Mouse (Mus musculus): Measurements from ENCODE around the gene Dydc2. TPM values are rescaled to one million over a fixed set of nuclear protein-coding genes. Genes with fewer than 3 reads are reported as not detected.

Gene Dydc2
- polyA plus RNA-seq, 1 experiment from 2014 or later: 1.5 TPM

DNA sequence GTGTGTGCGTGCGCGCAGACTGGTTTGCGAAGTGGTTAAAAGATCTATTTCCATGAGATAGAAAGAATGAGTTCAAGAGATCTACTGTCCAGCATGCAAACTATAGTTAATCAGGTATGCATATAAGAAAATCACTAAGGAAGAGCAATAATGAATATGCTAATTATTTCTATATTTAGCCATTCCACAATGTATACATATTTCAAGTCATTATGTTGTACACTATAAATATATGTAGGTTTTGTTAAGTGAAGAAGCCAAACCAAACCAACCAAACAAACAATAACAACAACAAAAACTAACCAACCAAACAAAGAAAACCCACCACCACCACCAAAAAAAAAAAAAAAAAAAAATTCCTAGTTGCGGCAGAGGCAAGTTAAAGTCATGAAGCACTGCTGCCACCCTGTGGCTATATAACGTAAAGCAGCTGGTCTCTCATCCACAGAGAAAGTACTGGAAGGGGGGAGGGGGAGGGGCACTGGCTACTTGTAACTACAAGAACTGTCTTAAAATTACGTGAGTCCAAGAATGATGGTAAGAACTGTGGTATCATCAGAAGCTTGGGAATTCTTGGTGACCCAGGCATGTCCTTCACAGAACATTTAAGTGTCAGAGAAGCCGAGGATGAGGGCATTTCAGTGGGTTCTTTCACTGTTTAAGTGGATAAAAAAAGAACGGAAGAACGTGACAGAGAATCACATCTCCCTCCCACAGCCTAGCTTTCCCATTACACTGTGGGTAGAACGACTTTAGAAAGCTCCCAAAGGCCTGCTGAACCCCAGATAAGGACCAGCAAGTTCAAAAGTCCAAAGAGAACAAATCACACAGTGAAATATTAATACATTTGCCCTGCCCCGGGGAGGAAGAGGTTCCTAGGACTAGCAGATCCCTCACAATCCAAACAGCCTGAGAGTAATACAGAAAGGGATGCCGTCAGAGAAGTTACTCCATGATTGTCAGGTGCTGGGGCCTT is 35.6 kb downstream of the Dydc2 start:
- H3K27ac ChIP-seq (replicated peaks): no peak overlapping the region
- no peak overlapping the region for H3K4me3 ChIP-seq (replicated peaks)
- ATAC-seq (ENCODE audit: insufficient number of reproducible peaks, low FRiP score, low TSS enrichment, low read depth): no peak

DNA sequence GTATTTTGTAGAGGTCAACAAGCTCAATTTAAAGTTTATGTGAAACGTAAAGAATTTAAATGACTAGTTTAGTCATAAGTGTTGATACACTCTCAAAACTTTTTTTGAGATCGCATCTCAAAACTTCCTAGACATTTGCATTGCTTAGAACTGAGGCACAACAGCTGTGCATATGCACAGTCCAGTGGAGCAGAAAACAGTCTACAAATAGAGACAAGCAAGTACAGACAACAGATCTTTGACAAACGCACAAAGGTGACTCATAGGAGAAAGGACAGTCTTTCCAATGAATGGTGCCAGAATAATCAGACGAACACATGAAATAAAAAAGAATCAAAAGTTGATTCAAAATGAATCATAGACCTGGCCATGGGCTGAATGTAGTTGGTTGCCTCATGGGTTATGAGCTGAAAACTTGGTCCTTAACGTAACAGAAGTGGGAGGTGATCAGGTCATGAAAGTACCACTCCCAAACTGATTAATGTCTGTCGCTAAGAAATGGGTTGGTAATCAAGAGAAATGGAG is 38.0 kb downstream of the Dydc2 start:
- Histone ChIP-seq H3K4me1 (no peaks in the 10 kb centered on the region), H3K9me3 (replicated peaks) (no peaks in the 10 kb centered on the region), H3K27me3 (no peaks in the 10 kb centered on the region), H3K27ac (replicated peaks) (no peak overlapping the region), H3K9ac (no peak overlapping the region), H3K4me3 (replicated peaks) (no peak overlapping the region), H3K4me2 (replicated peaks) (no peak overlapping the region), H3K36me3 (no peaks in the 10 kb centered on the region)
- 89% methylated on average over 6 of the region's 6 CpGs for WGBS
- ATAC-seq (ENCODE audit: insufficient number of reproducible peaks, low FRiP score, low TSS enrichment, low read depth): no peak

More for the DNA sequence above, 35.6 kb downstream of the Dydc2 start:
- no peak overlapping the region for H3K9ac ChIP-seq
- H3K4me1 ChIP-seq: no peaks in the 10 kb centered on the region
- H3K4me2 ChIP-seq (replicated peaks): no peak overlapping the region
- 57% methylated on average over 13 of the region's 13 CpGs for WGBS
- H3K36me3 ChIP-seq: no peaks in the 10 kb centered on the region
- H3K9me3 ChIP-seq (replicated peaks): no peaks in the 10 kb centered on the region
- H3K27me3 ChIP-seq: no peaks in the 10 kb centered on the region

DNA sequence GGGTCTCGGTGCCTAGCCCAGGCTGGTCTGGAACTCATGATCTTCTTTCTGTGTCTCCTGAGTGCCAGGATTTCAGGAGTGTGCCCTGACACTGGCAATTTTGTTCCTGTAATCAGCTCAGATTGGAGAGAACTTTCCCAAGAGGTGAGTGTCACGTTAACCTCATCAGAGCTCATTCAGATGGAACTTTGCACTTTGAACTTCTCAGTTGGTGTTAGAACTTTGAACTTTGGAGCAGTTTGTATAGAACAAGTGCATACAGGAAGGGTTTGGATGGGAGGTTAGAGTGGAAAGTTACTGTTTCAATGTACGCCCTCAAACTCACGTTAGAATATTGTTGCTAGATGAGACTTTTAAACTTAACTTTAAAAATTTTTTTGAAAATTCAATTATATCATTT is 39.7 kb downstream of the Dydc2 start:
- H3K27me3 ChIP-seq: no peaks in the 10 kb centered on the region
- no peak overlapping the region for H3K4me3 ChIP-seq (replicated peaks)
- H3K4me1 ChIP-seq: no peaks in the 10 kb centered on the region
- 72% methylated on average over 4 of the region's 4 CpGs for WGBS
- no peak overlapping the region for H3K4me2 ChIP-seq (replicated peaks)
- no peak overlapping the region for H3K27ac ChIP-seq (replicated peaks)
- no peaks in the 10 kb centered on the region for H3K9me3 ChIP-seq (replicated peaks)
- no peak for ATAC-seq (ENCODE audit: insufficient number of reproducible peaks, low FRiP score, low TSS enrichment, low read depth)
- H3K36me3 ChIP-seq: no peaks in the 10 kb centered on the region
- H3K9ac ChIP-seq: no peak overlapping the region

DNA sequence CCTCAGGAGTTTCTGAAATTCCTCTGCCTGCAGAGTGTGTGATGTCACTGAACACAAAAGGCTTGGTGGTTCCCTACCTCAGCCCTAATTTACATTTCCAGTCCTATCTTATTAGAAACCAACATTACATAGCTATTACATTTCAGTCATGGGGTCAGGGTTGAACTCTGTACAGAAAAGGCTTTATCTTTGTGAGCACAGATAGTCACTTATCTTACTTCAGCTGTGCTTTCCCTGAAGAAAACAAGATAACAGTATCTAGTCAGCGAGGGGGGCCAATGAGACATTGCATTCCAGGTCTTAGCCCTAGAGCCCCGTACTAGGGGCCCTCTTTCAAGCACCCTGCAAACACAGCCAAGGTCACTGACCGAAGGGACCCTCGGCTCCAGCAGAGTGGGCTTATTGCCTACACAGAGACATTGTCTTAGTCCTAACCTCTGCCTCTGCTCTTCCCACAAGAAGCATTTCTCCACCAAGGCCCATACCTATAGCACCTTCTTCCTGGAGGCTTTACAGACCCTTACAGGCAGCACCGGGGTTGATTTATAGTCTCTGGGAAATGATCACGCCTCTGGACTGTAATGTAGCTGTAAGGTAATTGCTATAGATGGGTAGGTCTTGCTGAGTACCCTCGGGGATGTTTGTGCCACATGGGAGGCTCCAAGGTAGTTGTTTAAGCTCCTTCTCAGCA is 43.3 kb downstream of the Dydc2 start:
- H3K9ac ChIP-seq: no peak overlapping the region
- H3K4me1 ChIP-seq: no peaks in the 10 kb centered on the region
- ATAC-seq (ENCODE audit: insufficient number of reproducible peaks, low FRiP score, low TSS enrichment, low read depth): no peak
- H3K4me3 ChIP-seq (replicated peaks): no peak overlapping the region
- WGBS: 77% methylated on average over 7 of the region's 7 CpGs
- H3K27ac ChIP-seq (replicated peaks): no peak overlapping the region
- no peak overlapping the region for H3K4me2 ChIP-seq (replicated peaks)
- no peaks in the 10 kb centered on the region for H3K36me3 ChIP-seq
- H3K9me3 ChIP-seq (replicated peaks): no peaks in the 10 kb centered on the region
- no peaks in the 10 kb centered on the region for H3K27me3 ChIP-seq

DNA sequence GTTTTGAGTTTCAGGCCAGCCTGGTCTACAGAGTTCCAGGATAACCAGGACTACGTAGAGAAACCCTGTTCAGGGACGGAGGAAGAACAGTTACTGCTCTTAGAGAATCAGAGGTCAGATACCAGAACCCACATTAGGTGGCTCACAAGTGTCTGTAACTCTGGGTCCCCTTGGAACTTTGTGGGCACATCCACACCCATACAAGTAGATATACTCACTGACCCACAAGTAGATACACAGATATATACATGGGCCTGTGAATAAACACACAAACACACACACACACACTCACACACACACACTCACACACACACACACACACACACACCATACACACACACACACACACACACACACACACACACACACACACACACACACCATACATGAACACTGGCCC is 43.9 kb downstream of the Dydc2 start:
- no peaks in the 10 kb centered on the region for H3K9me3 ChIP-seq (replicated peaks)
- no peaks in the 10 kb centered on the region for H3K36me3 ChIP-seq
- H3K27ac ChIP-seq (replicated peaks): no peak overlapping the region
- H3K4me3 ChIP-seq (replicated peaks): no peak overlapping the region
- no peak for ATAC-seq (ENCODE audit: insufficient number of reproducible peaks, low FRiP score, low TSS enrichment, low read depth)
- no peak overlapping the region for H3K4me2 ChIP-seq (replicated peaks)
- H3K9ac ChIP-seq: no peak overlapping the region
- WGBS: 81% methylated on average over 2 of the region's 2 CpGs
- H3K27me3 ChIP-seq: no peaks in the 10 kb centered on the region
- H3K4me1 ChIP-seq: no peaks in the 10 kb centered on the region

DNA sequence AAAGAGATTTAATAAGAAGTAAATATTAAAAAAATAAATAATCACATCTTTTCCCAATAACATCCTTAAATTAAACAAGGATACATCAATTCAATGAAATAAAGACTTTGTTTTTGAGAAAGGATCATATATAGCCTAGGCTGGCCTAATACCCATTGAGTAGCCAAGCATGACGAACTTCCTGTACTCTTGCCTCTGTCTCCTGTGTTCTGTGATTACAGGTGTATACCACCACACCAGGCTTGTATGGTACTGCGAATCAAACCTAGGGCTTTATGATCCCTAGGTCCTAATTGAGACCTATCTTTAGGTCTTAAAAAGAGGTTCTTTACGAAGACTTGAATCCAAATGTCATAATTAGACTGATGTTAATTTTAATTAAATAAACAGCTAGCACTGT is 47.8 kb downstream of the Dydc2 start:
- ATAC-seq (ENCODE audit: insufficient number of reproducible peaks, low FRiP score, low TSS enrichment, low read depth): no peak
- 89% methylated on average over 3 of the region's 3 CpGs for WGBS
- H3K27me3 ChIP-seq: no peaks in the 10 kb centered on the region
- no peak overlapping the region for H3K9ac ChIP-seq
- H3K4me2 ChIP-seq (replicated peaks): no peak overlapping the region
- H3K4me3 ChIP-seq (replicated peaks): no peak overlapping the region
- H3K27ac ChIP-seq (replicated peaks): no peak overlapping the region
- no peaks in the 10 kb centered on the region for H3K9me3 ChIP-seq (replicated peaks)
- no peaks in the 10 kb centered on the region for H3K36me3 ChIP-seq
- no peaks in the 10 kb centered on the region for H3K4me1 ChIP-seq

DNA sequence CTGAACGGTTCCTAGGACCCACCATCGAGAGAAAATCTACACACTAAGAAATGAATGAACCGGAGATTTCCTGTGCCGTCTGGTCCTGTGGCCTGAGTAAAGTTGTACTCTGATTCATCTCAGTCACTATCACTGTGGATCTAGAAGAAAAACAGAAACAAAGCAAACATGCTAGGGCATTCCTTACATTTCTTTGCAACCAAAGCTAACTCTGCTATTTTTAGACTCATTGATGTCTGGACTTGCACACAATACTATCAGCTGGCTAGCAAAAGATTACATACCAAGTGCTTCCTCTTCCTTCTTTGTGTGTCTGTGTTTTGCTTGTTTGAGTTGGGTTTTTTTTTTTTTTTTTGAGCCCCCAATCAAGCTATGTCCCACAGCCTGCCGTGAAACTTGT is 51.5 kb downstream of the Dydc2 start:
- Histone ChIP-seq H3K4me1 (peaks cover 5% of the 10 kb centered on the region; the same call in 1 of the 2 replicates), H3K9ac (no peak overlapping the region), H3K4me2 (replicated peaks) (no peak overlapping the region), H3K9me3 (replicated peaks) (no peaks in the 10 kb centered on the region), H3K4me3 (replicated peaks) (no peak overlapping the region), H3K36me3 (no peaks in the 10 kb centered on the region), H3K27ac (replicated peaks) (no peak overlapping the region), H3K27me3 (no peaks in the 10 kb centered on the region)
- no peak for ATAC-seq (ENCODE audit: insufficient number of reproducible peaks, low FRiP score, low TSS enrichment, low read depth)
- 49% methylated on average over 5 of the region's 5 CpGs for WGBS

DNA sequence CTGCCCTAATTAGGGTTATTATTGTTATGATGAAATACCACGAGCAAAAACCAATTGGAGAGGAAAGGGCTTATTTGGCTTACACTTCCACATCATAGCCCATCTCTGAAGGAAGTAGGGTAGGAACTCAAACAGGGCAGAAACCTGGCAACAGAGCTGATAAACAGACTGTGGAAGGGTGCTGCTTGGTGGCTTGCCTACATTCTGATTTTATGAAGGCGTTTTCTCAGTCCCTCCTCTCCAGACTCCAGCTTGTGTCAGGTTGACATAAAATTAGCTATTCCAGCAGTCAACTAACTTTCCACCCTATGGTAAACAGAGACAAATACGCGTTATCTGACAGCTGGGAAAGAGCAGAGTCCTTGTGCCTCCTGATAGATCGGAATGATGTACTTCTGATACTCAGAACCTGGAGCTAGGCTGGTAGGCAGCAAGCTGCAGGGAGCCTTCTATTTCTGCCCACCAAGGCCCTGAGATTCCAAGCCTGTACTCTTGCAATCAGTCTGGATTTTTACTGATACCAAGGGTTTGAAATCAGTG is 54.2 kb downstream of the Dydc2 start:
- Histone ChIP-seq H3K4me2 (replicated peaks) (no peak overlapping the region), H3K9me3 (replicated peaks) (no peaks in the 10 kb centered on the region), H3K9ac (no peak overlapping the region), H3K27me3 (no peaks in the 10 kb centered on the region), H3K36me3 (no peaks in the 10 kb centered on the region), H3K4me1 (peaks cover 5% of the 10 kb centered on the region; the same call in 1 of the 2 replicates), H3K4me3 (replicated peaks) (no peak overlapping the region), H3K27ac (replicated peaks) (no peak overlapping the region)
- no peak for ATAC-seq (ENCODE audit: insufficient number of reproducible peaks, low FRiP score, low TSS enrichment, low read depth)
- WGBS: 73% methylated on average over 5 of the region's 5 CpGs

DNA sequence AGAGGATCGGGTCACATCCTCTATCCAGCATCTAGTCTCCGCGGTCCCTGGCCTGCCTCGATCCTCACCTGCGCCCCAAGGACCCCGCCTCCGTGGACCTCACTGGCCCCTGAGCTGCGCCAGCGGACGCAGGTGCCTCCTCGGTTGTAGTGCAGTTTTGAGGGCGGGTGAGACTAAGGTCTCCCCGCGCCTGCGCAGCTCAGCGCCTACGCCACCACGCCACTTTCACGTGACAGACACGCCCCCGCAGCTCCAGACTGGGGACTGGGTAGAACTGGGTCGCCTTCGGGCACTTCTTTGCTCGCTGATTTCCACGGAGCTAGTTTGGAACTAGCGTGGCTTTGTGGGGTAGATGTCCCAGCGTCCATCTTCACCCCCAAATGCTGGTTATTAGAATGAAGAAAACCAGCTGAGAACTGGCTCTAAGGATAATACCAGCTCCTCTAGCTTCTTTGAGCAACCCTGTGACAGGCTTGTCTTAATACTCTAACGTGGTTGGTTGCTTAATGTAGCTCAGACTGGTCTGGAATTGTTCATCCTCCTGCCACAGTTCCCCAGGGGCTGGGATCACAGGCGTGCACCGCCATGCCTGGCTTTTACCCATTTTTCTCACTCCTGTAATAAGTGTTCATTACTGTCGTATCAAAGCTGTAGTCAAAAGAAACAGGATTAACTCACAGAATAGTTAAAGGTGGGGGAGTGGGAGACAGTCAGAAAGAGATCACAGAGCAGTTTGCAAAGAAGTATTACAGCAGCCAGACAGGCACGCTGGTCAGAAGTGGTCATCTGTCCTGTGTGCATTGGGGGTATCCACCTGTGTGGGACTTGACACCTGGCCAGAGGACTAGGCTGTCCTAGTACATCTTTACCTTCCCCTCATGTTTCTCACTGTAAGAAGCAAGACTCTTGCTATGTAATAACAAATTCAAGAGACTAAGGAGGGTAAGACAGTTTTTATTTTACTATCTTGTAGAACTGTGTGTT is 55.1 kb downstream of the Dydc2 start, which contains the start of gene Fam213a:
Fam213a (minus strand) TSS at position 159 of the 984 bp plus-strand sequence.
- ATAC-seq (ENCODE audit: insufficient number of reproducible peaks, low FRiP score, low TSS enrichment, low read depth): peak; percentile 91
- H3K4me1 ChIP-seq: peaks cover 9% of the 10 kb centered on the region; the same call in 1 of the 2 replicates
- H3K4me2 ChIP-seq (replicated peaks): peak within 1 kb of the TSS; percentile 89
- no peaks in the 10 kb centered on the region for H3K27me3 ChIP-seq
- 3% methylated on average over 32 of the region's 32 CpGs for WGBS
- H3K9me3 ChIP-seq (replicated peaks): no peaks in the 10 kb centered on the region
- peak within 1 kb of the TSS; percentile 73 for H3K27ac ChIP-seq (replicated peaks)
- peak within 1 kb of the TSS; percentile 60 for H3K4me3 ChIP-seq (replicated peaks)
- no peaks in the 10 kb centered on the region for H3K36me3 ChIP-seq
- H3K9ac ChIP-seq: peak within 1 kb of the TSS; percentile 44

DNA sequence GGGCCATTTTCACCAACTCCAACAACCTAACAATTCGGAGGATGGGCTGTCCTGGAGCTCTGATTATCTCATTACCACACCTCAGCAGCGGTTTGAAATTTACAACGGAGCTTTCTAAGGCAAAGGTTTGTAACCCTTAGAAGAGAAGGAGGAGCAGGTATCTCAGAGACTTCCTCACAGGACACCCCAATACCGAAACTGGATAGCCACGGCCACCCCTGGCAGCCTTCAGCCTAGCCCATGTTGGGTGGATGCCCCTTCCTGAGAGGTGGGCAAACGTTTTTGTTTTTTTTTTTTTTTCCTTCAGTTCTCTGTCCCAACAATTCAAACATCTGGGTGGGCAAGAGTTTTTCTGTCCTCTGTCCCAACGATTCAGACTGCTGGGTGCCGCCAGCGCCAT is 55.9 kb downstream of the Dydc2 start:
- H3K9me3 ChIP-seq (replicated peaks): no peaks in the 10 kb centered on the region
- H3K4me3 ChIP-seq (replicated peaks): peak overlapping the region; percentile 60
- H3K9ac ChIP-seq: peak overlapping the region; percentile 44
- H3K4me2 ChIP-seq (replicated peaks): peak overlapping the region; percentile 89
- 13% methylated on average over 9 of the region's 9 CpGs for WGBS
- no peaks in the 10 kb centered on the region for H3K27me3 ChIP-seq
- peak overlapping the region; percentile 73; the same call in 1 of the 2 replicates for H3K27ac ChIP-seq (replicated peaks)
- no peaks in the 10 kb centered on the region for H3K36me3 ChIP-seq
- ATAC-seq (ENCODE audit: insufficient number of reproducible peaks, low FRiP score, low TSS enrichment, low read depth): no peak
- H3K4me1 ChIP-seq: peaks cover 17% of the 10 kb centered on the region
